Mouse (Mus musculus): ENCODE results near the gene Inhbe.

Inhbe gene

GRCm38 (mm10) chr10:127346173-127346572 is 8.0 kb downstream of the Inhbe start:
- no peak for DNase-seq (ENCODE audit: low read depth, low spot score)

- no peak for DNase-seq (ENCODE audit: low read depth, low spot score)
Observed at GRCm38 (mm10) chr10:127343029-127343428, 11.2 kb downstream of the Inhbe start.

- DNase-seq (ENCODE audit: low read depth, low spot score) = peak; percentile 76
Observed at GRCm38 (mm10) chr10:127341891-127342639, 12.1 kb downstream of the Inhbe start, which contains the start of gene Gli1. Gli1 (minus strand) TSS chr10:127341974.

- DNase-seq (ENCODE audit: low read depth, low spot score) = no peak
Observed at GRCm38 (mm10) chr10:127341360-127341690, 12.9 kb downstream of the Inhbe start.

GRCm38 (mm10) chr10:127340577-127341359 is 13.4 kb downstream of the Inhbe start:
- no peak for DNase-seq (ENCODE audit: low read depth, low spot score)

- no peak for DNase-seq (ENCODE audit: low read depth, low spot score)
Observed at GRCm38 (mm10) chr10:127339683-127340576, 14.3 kb downstream of the Inhbe start.

GRCm38 (mm10) chr10:127338930-127339682 is 15.1 kb downstream of the Inhbe start:
- DNase-seq (ENCODE audit: low read depth, low spot score) = peak; percentile 79

- no peak for DNase-seq (ENCODE audit: low read depth, low spot score)
Observed at GRCm38 (mm10) chr10:127337536-127338099, 16.6 kb downstream of the Inhbe start.

GRCm38 (mm10) chr10:127336952-127337351 is 17.3 kb downstream of the Inhbe start:
- DNase-seq (ENCODE audit: low read depth, low spot score) = no peak

GRCm38 (mm10) chr10:127335271-127335670 is 18.9 kb downstream of the Inhbe start:
- no peak for DNase-seq (ENCODE audit: low read depth, low spot score)

GRCm38 (mm10) chr10:127333152-127333551 is 21.1 kb downstream of the Inhbe start:
- DNase-seq (ENCODE audit: low read depth, low spot score) = no peak

- no peak for DNase-seq (ENCODE audit: low read depth, low spot score)
Observed at GRCm38 (mm10) chr10:127332211-127332874, 21.9 kb downstream of the Inhbe start.

GRCm38 (mm10) chr10:127330212-127330611 is 24.0 kb downstream of the Inhbe start:
- no peak for DNase-seq (ENCODE audit: low read depth, low spot score)

GRCm38 (mm10) chr10:127327461-127328145 is 26.6 kb downstream of the Inhbe start:
- DNase-seq (ENCODE audit: low read depth, low spot score) = no peak

- no peak for DNase-seq (ENCODE audit: low read depth, low spot score)
Observed at GRCm38 (mm10) chr10:127326828-127327227, 27.4 kb downstream of the Inhbe start.

- no peak for DNase-seq (ENCODE audit: low read depth, low spot score)
Observed at GRCm38 (mm10) chr10:127326017-127326801, 28.0 kb downstream of the Inhbe start.

- no peak for DNase-seq (ENCODE audit: low read depth, low spot score)
Observed at GRCm38 (mm10) chr10:127325454-127326016, 28.7 kb downstream of the Inhbe start.

- DNase-seq (ENCODE audit: low read depth, low spot score) = no peak
Observed at GRCm38 (mm10) chr10:127324495-127324894, 29.7 kb downstream of the Inhbe start.

All from retina, postnatal 7 days (tissue).